Mouse (Mus musculus) thymus, postnatal 10 days (tissue): ENCODE results near the gene Zdhhc14.
A peak's percentile ranks its signal among the peaks of the same experiment; 100 is the strongest.

ENCODE experiments used
- DNase-seq, 2 experiments: peaks; one replicate each; pipeline ENCODE4 v3.0.0; 2021; ENCODE audit warnings: low spot score in 2 of 2

Zdhhc14 gene

GRCm38 (mm10) chr17:5504969-5505368, 12.6 kb downstream of the Zdhhc14 start:
- DNase-seq = no peak

GRCm38 (mm10) chr17:5506553-5506952, 14.2 kb downstream of the Zdhhc14 start:
- DNase-seq = no peak

- no peak for DNase-seq
Observed at GRCm38 (mm10) chr17:5506988-5507387, 14.6 kb downstream of the Zdhhc14 start.

GRCm38 (mm10) chr17:5508030-5508429, 15.7 kb downstream of the Zdhhc14 start:
- no peak for DNase-seq

- DNase-seq = peak; percentile 38 to 40
Observed at GRCm38 (mm10) chr17:5510564-5510963, 18.2 kb downstream of the Zdhhc14 start.

- no peak for DNase-seq
Observed at GRCm38 (mm10) chr17:5511724-5512123, 19.4 kb downstream of the Zdhhc14 start.

GRCm38 (mm10) chr17:5519466-5519865, 27.1 kb downstream of the Zdhhc14 start:
- DNase-seq = no peak

- DNase-seq = no peak
Observed at GRCm38 (mm10) chr17:5519910-5520592, 27.7 kb downstream of the Zdhhc14 start.

GRCm38 (mm10) chr17:5521532-5521931, 29.2 kb downstream of the Zdhhc14 start:
- no peak for DNase-seq

- no peak for DNase-seq
Observed at GRCm38 (mm10) chr17:5529552-5529951, 37.2 kb downstream of the Zdhhc14 start.

- DNase-seq = no peak
Observed at GRCm38 (mm10) chr17:5532816-5533215, 40.5 kb downstream of the Zdhhc14 start.

- peak; percentile 23 to 63 for DNase-seq
Observed at GRCm38 (mm10) chr17:5535357-5535756, 43.0 kb downstream of the Zdhhc14 start.

- no peak for DNase-seq
Observed at GRCm38 (mm10) chr17:5536259-5537094, 44.1 kb downstream of the Zdhhc14 start.

- no peak for DNase-seq
Observed at GRCm38 (mm10) chr17:5537095-5537575, 44.8 kb downstream of the Zdhhc14 start.

GRCm38 (mm10) chr17:5542177-5542576, 49.8 kb downstream of the Zdhhc14 start:
- no peak for DNase-seq

- no peak for DNase-seq
Observed at GRCm38 (mm10) chr17:5544065-5544464, 51.7 kb downstream of the Zdhhc14 start.

GRCm38 (mm10) chr17:5545065-5545464, 52.7 kb downstream of the Zdhhc14 start:
- no peak for DNase-seq

GRCm38 (mm10) chr17:5548546-5548945, 56.2 kb downstream of the Zdhhc14 start:
- no peak for DNase-seq

- no peak for DNase-seq
Observed at GRCm38 (mm10) chr17:5549460-5549859, 57.1 kb downstream of the Zdhhc14 start.

- DNase-seq = no peak
Observed at GRCm38 (mm10) chr17:5550444-5550843, 58.1 kb downstream of the Zdhhc14 start.

GRCm38 (mm10) chr17:5551136-5551535, 58.8 kb downstream of the Zdhhc14 start:
- no peak for DNase-seq

GRCm38 (mm10) chr17:5552036-5552760, 59.8 kb downstream of the Zdhhc14 start:
- no peak for DNase-seq
